Mouse (Mus musculus) lung, postnatal 0 days (tissue): Measurements from ENCODE around the gene Rln1. TPM values are rescaled to one million over a fixed set of nuclear protein-coding genes. Genes with fewer than 3 reads are reported as not detected.

Experiments
- ATAC-seq: fragments of 200-750 bp; cut with Nextera tagmentation; 2 replicates; pipeline ENCODE4 v1.8.0; 2017; ENCODE audit warnings: moderate library complexity
- DNase-seq: peaks from one replicate; pipeline ENCODE4 v3.0.0-alpha.2; 2016; ENCODE audit warnings: low spot score
- H3K27ac ChIP-seq: fragments of 300-500 bp; sonication (generic); 2 replicates; pipeline ENCODE4 v1.5.1; 2014; ENCODE audit warnings: antibody characterized with exemption, mild to moderate bottlenecking, low read length, mixed read lengths
- H3K27me3 ChIP-seq: fragments of 300-500 bp; sonication (generic); replicated peaks from 2 replicates; pipeline ENCODE4 v1.6.1; 2014; ENCODE audit warnings: low read length, mixed read lengths; ENCODE audit not compliant: insufficient read depth
- H3K36me3 ChIP-seq: fragments of 300-500 bp; sonication (generic); 2 replicates; pipeline ENCODE4 v1.6.1; 2014; ENCODE audit warnings: low read length, mixed read lengths; ENCODE audit not compliant: insufficient read depth
- H3K4me1 ChIP-seq: fragments of 300-500 bp; sonication (generic); 2 replicates; pipeline ENCODE4 v1.6.1; 2014; ENCODE audit warnings: antibody characterized with exemption, low read depth, low read length, mixed read lengths; ENCODE audit not compliant: insufficient read depth
- H3K4me2 ChIP-seq: fragments of 300-500 bp; sonication (generic); replicated peaks from 2 replicates; pipeline ENCODE4 v1.6.1; 2014; ENCODE audit warnings: low read depth, mild to moderate bottlenecking, low read length, moderate library complexity, mixed read lengths
- H3K4me3 ChIP-seq: fragments of 300-500 bp; sonication (generic); 2 replicates; pipeline ENCODE4 v1.5.1; 2014; ENCODE audit warnings: low read depth, low read length
- H3K9ac ChIP-seq: fragments of 300-500 bp; sonication (generic); replicated peaks from 2 replicates; pipeline ENCODE4 v1.6.1; 2014; ENCODE audit warnings: low read depth, mild to moderate bottlenecking
- H3K9me3 ChIP-seq: fragments of 300-500 bp; sonication (generic); 2 replicates; pipeline ENCODE4 v1.6.1; 2016; ENCODE audit warnings: low read length, mixed read lengths
- CTCF ChIP-seq: IDR thresholded peaks from 2 replicates; pipeline ENCODE4 v1.5.1; 2016; ENCODE audit warnings: antibody characterized with exemption, mild to moderate bottlenecking
- EP300 ChIP-seq: IDR thresholded peaks from 2 replicates; pipeline ENCODE4 v1.6.1; 2016; ENCODE audit warnings: antibody characterized with exemption, mild to moderate bottlenecking, control low read depth
- WGBS: fragments of 180-500 bp; shearing (Covaris S2); extraction: QIAGEN DNeasy Blood & Tissue Kit; methylation state at CpG from one replicate; pipeline ENCODE4 v1.1.7; 2014; 5-methylcytosine and 5-hydroxymethylcytosine counted together
- polyA plus RNA-seq: library from polyadenylated mRNA; unstranded; fragments of >200 nt; fragmentation: Nextera tagmentation; extraction: Ambion mirVana; gene quantifications from 2 replicates; pipeline ENCODE4 v1.2.1, GENCODE M21; 2015

Gene Rln1
- polyA plus RNA-seq, 1 experiment from 2014 or later = 0.11 TPM

GRCm38 (mm10) chr19:29362173-29362930 lies 27.9 kb upstream of the Rln1 start:
- Histone ChIP-seq H3K9ac (no peak overlapping the region), H3K4me3 (peak overlapping the region; percentile 56), H3K36me3 (0 out of 2 replicates have a peak, but pooled peaks cover 9% of the 10 kb centered on the region), H3K4me2 (peak overlapping the region; percentile 90), H3K27me3 (no peaks in the 10 kb centered on the region), H3K4me1 (peaks cover under 1% of the 10 kb centered on the region; the same call in 1 of the 2 replicates), H3K9me3 (no peaks in the 10 kb centered on the region), H3K27ac (no peak overlapping the region)
- DNase-seq (peak; percentile 40), ATAC-seq (peak; percentile 25; the same call in 1 of the 2 replicates)
- TF ChIP-seq CTCF (no peak), EP300 (no peak)
- 34% methylated on average over 13 of the region's 13 CpGs for WGBS

GRCm38 (mm10) chr19:29361468-29362130 lies 27.1 kb upstream of the Rln1 start:
- TF ChIP-seq CTCF (no peak), EP300 (no peak)
- Histone ChIP-seq H3K4me3 (peak overlapping the region; percentile 56), H3K4me2 (peak overlapping the region; percentile 90), H3K36me3 (0 out of 2 replicates have a peak, but pooled peaks cover 9% of the 10 kb centered on the region), H3K4me1 (no peaks in the 10 kb centered on the region), H3K9me3 (no peaks in the 10 kb centered on the region), H3K9ac (peak overlapping the region; percentile 45), H3K27ac (no peak overlapping the region), H3K27me3 (no peaks in the 10 kb centered on the region)
- 3% methylated on average over 33 of the region's 33 CpGs for WGBS
- ATAC-seq (peak; percentile 100), DNase-seq (peak; percentile 97)

GRCm38 (mm10) chr19:29360251-29360650 lies 25.8 kb upstream of the Rln1 start:
- no peak overlapping the region for H3K9ac ChIP-seq
- H3K9me3 ChIP-seq = no peaks in the 10 kb centered on the region
- DNase-seq = no peak
- no peak for ATAC-seq
- H3K4me1 ChIP-seq = no peaks in the 10 kb centered on the region
- H3K36me3 ChIP-seq = 0 out of 2 replicates have a peak, but pooled peaks cover 9% of the 10 kb centered on the region
- no peak overlapping the region for H3K4me2 ChIP-seq
- H3K27me3 ChIP-seq = no peaks in the 10 kb centered on the region
- H3K27ac ChIP-seq = no peak overlapping the region
- TF ChIP-seq EP300 = no peak
- TF ChIP-seq CTCF = no peak
- 56% methylated on average over 5 of the region's 5 CpGs for WGBS
- no peak overlapping the region for H3K4me3 ChIP-seq

GRCm38 (mm10) chr19:29356281-29356680 lies 21.8 kb upstream of the Rln1 start:
- no peak overlapping the region for H3K9ac ChIP-seq
- no peak overlapping the region for H3K27ac ChIP-seq
- H3K4me3 ChIP-seq = no peak overlapping the region
- DNase-seq (no peak), ATAC-seq (no peak)
- H3K36me3 ChIP-seq = 0 out of 2 replicates have a peak, but pooled peaks cover 9% of the 10 kb centered on the region
- no peak for TF ChIP-seq EP300
- H3K4me2 ChIP-seq = no peak overlapping the region
- WGBS = 88% methylated on average over 11 of the region's 11 CpGs
- H3K27me3 ChIP-seq = no peaks in the 10 kb centered on the region
- H3K9me3 ChIP-seq = no peaks in the 10 kb centered on the region
- no peaks in the 10 kb centered on the region for H3K4me1 ChIP-seq

GRCm38 (mm10) chr19:29354895-29355877 lies 20.7 kb upstream of the Rln1 start:
- peak; percentile 91 for DNase-seq
- WGBS = 2% methylated on average over 20 of the region's 20 CpGs
- TF ChIP-seq EP300 (no peak; the same call in 1 of the 2 replicates), CTCF (peak; percentile 94)

More at GRCm38 (mm10) chr19:29354895-29355877, 20.7 kb upstream of the Rln1 start:
- Histone ChIP-seq H3K4me3 (peak overlapping the region; percentile 20), H3K27ac (no peak overlapping the region), H3K9me3 (no peaks in the 10 kb centered on the region), H3K9ac (no peak overlapping the region), H3K4me1 (no peaks in the 10 kb centered on the region; the same call in 1 of the 2 replicates), H3K36me3 (0 out of 2 replicates have a peak, but pooled peaks cover 9% of the 10 kb centered on the region), H3K27me3 (no peaks in the 10 kb centered on the region), H3K4me2 (peak overlapping the region; percentile 64)
- peak; percentile 81 for ATAC-seq
